ENCODE assay signal across 22 mouse cellular contexts in genomic region chr11:24865067-24865796, GRCm38 (mm10).
"Had no signal": no experiment of that assay in that cellular context is flagged by ENCODE, and none has a peak within 500 bp of the region (broad histone marks: within the 10 kb centered on the region; RNA-seq: fewer than 3 reads in every experiment).

No protein-coding gene starts in this region.

- H3K36me3 ChIP-seq: limb, embryonic 12.5 days; limb, embryonic 15.5 days; lung, embryonic 15.5 days; midbrain, embryonic 13.5 days; neural tube, embryonic 12.5 days; neural tube, embryonic 15.5 days; stomach, embryonic 15.5 days had no signal

- H3K9me3 ChIP-seq: limb, embryonic 12.5 days; limb, embryonic 15.5 days; lung, embryonic 15.5 days; midbrain, embryonic 13.5 days; neural tube, embryonic 12.5 days; neural tube, embryonic 15.5 days; stomach, embryonic 15.5 days had no signal

- H3K4me1 ChIP-seq: limb, embryonic 12.5 days; limb, embryonic 15.5 days; lung, embryonic 15.5 days; midbrain, embryonic 13.5 days; neural tube, embryonic 12.5 days; neural tube, embryonic 15.5 days; stomach, embryonic 15.5 days had no signal

- H3K4me3 ChIP-seq: left cerebral cortex, adult 2 months; limb, embryonic 12.5 days; limb, embryonic 15.5 days; lung, embryonic 15.5 days; midbrain, embryonic 13.5 days; neural tube, embryonic 12.5 days; neural tube, embryonic 15.5 days; stomach, embryonic 15.5 days had no signal

- H3K4me2 ChIP-seq: limb, embryonic 12.5 days; limb, embryonic 15.5 days; liver, embryonic 11.5 days; lung, embryonic 15.5 days; midbrain, embryonic 13.5 days; neural tube, embryonic 12.5 days; neural tube, embryonic 15.5 days; stomach, embryonic 15.5 days had no signal

- H3K9ac ChIP-seq: limb, embryonic 12.5 days; limb, embryonic 15.5 days; liver, embryonic 14.5 days; liver, postnatal 0 days; lung, embryonic 15.5 days; midbrain, embryonic 13.5 days; neural tube, embryonic 12.5 days; neural tube, embryonic 15.5 days; stomach, embryonic 15.5 days had no signal

- H3K27ac ChIP-seq: kidney, postnatal 0 days; left cerebral cortex, adult 2 months; limb, embryonic 12.5 days; limb, embryonic 15.5 days; liver, embryonic 14.5 days; lung, embryonic 15.5 days; midbrain, embryonic 13.5 days; neural tube, embryonic 12.5 days; neural tube, embryonic 15.5 days; stomach, embryonic 15.5 days had no signal

- ATAC-seq: intestine, postnatal 0 days; liver, postnatal 0 days; midbrain, embryonic 13.5 days had no signal

- H3K27me3 ChIP-seq: limb, embryonic 12.5 days; limb, embryonic 15.5 days; lung, embryonic 15.5 days; neural tube, embryonic 12.5 days; neural tube, embryonic 15.5 days; stomach, embryonic 15.5 days had no signal

- DNase-seq: kidney, adult 2 months; kidney, postnatal 36 days; layer of hippocampus, postnatal 36 days; liver, postnatal 0 days; lung, postnatal 10 days; lung, postnatal 4 days; right cerebral cortex, adult 18-20 months; right cerebral cortex, postnatal 25 days; spleen, adult 18-20 months; thymus, postnatal 25 days had no signal
